Mouse (Mus musculus) brown adipose tissue, adult 24 weeks (tissue): ENCODE measurements at regions not wholly inside any gene's neighbourhood (a gene's known extent, or its start where the extent isn't known, plus 50 kb on each side); places are given as distances from the start of the nearest gene placed in this dataset.

ENCODE experiments used
- H3K27ac ChIP-seq: fragments of 200-500 bp; replicated peaks from 2 replicates; pipeline ENCODE4 v1.5.1; 2012; ENCODE audit warnings: low read depth, mild to moderate bottlenecking, low read length
- H3K4me1 ChIP-seq: fragments of 200-500 bp; 2 replicates; pipeline ENCODE4 v1.6.1; 2012; ENCODE audit warnings: low read length, mixed read lengths; ENCODE audit not compliant: control insufficient read depth, insufficient read depth, insufficient read length
- H3K4me3 ChIP-seq: fragments of 200-500 bp; 2 replicates; pipeline ENCODE4 v1.5.1; 2012; ENCODE audit warnings: low read depth, mild to moderate bottlenecking, low read length, moderate library complexity; ENCODE audit not compliant: insufficient read depth

GRCm38 (mm10) chr10:39214563-39214962 lies 51.0 kb upstream of the Ccn6 start:
- Histone ChIP-seq H3K4me3 (no peak overlapping the region), H3K27ac (no peak overlapping the region), H3K4me1 (no peaks in the 10 kb centered on the region)
